Mouse (Mus musculus): ENCODE data around the gene Rdh13. TPM values are rescaled to one million over a fixed set of nuclear protein-coding genes. Genes with fewer than 3 reads are reported as not detected.
"Not testable (repeated sequence)": the region's sequence is repeated elsewhere in the genome, so short reads cannot be mapped to it uniquely, and the experiment has no call there.

The Rdh13 gene
- total RNA-seq, 2 experiments from 2014 or later: 14.9 to 16.5 TPM

DNA sequence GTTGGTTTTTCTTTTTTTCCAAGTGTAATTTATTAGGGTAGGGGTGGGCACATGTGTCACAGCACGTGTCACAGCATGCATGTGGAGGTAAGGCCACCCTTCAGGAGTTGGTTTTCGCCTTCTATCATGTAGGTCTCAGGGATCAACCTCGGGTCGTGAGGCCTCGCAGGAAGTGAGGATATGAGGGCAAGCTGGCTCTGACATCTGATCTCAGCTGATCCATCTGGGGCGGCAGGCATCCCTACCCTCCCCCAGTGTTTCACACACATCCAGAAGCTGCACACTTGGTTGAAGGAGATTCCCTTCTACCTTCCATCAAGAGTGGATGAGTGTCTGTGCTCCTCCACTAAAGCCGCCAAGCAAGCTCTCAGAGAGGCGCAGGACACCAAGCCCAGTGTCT lies 13.4 kb downstream of the Rdh13 start:
- DNase-seq: no peak

DNA sequence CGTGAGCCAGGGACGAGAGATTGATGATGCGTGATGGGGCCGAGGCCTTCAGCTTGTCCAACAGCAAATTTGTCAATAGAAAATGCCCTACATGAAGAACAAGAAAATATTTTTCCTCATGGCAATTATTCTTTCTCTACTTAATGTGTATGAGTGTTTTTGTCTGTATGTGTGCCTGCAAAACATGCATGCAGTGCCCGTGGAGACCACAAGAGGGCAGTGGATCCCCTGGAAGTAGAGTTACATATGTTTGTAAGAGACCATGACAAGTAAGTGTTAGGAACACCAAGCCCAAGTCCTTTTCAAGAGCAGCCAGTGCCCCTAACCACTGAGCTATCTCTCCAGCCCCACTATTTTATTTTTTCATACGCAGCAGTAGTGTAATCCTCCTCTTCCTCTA lies 13.9 kb downstream of the Rdh13 start:
- no peak for DNase-seq

DNA sequence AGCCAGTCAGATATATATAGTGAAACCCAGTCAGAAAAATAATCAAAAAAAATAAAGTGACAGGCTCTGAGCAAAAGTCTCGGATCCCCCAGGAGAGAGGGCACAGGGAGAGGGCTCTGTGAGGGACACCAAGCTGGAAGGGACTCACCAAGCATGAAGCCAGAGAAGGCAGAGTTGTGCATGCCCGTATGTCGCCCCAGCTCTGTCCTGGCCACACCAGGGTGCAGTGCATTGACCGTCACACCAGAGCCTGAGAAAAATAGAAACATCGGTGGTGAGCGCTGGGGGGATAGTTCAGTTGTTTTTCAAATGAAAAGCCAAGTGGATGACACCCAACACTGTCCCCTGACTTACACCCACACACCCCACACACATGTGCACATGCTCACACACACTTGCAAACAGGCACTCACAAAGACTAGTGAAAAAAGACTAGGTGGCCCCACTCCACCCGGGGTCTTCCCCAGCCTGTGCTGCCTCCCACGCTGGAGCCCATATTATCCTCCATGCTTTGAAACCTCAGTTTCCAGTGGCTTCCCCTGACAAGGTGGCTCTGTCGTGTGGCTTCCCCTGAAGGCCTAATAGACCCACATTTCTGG lies 15.1 kb downstream of the Rdh13 start:
- no peak for DNase-seq

GRCm38 (mm10) chr7:4427161-4427912 lies 18.1 kb downstream of the Rdh13 start:
- DNase-seq: peak; percentile 58

- no peak for DNase-seq
These were observed 25.2 kb downstream of the Rdh13 start for GRCm38 (mm10) chr7:4420230-4420629.

GRCm38 (mm10) chr7:4419681-4420080 lies 25.8 kb downstream of the Rdh13 start:
- no peak for DNase-seq

GRCm38 (mm10) chr7:4412406-4412805 lies 33.0 kb downstream of the Rdh13 start:
- DNase-seq: not testable (repeated sequence)

- DNase-seq: no peak
These were observed 47.7 kb downstream of the Rdh13 start, which contains the start of gene Gp6 for GRCm38 (mm10) chr7:4397730-4398129. Gp6 (minus strand) TSS chr7:4397744.

Small RNA genes lying within 50 kb of the gene (microRNA-seq; reads per million reads assigned to microRNA genes)
- gene Gm24605 (ENCODE audit: borderline replicate concordance in 2 of 2): 0 reads per million in 2 experiments
- gene Gm24752 (ENCODE audit: borderline replicate concordance in 2 of 2): 0 reads per million in 2 experiments
- 0 reads per million in 2 experiments for gene Gm25349 (ENCODE audit: borderline replicate concordance in 2 of 2)

Other genes with a start within 250 kb of the Rdh13 start
- gene Lilra5, start 207.9 kb downstream of the Rdh13 start, total RNA-seq (2021): under 1 TPM in 1 of 2 experiments, not detected in 1; 0.13 TPM
- gene Ncr1, start 107.9 kb downstream of the Rdh13 start, total RNA-seq (2021): not detected
- gene Gp6, start 47.9 kb downstream of the Rdh13 start, total RNA-seq (2021): not detected
- 1 to 10 TPM; 1.5 to 2.2 TPM for gene Eps8l1, start 15.0 kb upstream of the Rdh13 start, total RNA-seq (2021)
- 10 to 100 TPM; 20.6 to 22.3 TPM for gene Ppp1r12c, start 56.0 kb upstream of the Rdh13 start, total RNA-seq (2021)
- 100 to 1,000 TPM; 151 to 768 TPM for gene Tnnt1, start 70.7 kb upstream of the Rdh13 start, total RNA-seq (2021)
- gene Tnni3, start 78.6 kb upstream of the Rdh13 start, total RNA-seq (2021): under 1 TPM in 1 of 2 experiments, not detected in 1; 0.29 TPM
- not detected for gene Dnaaf3, start 86.8 kb upstream of the Rdh13 start, total RNA-seq (2021)
- under 1 TPM in 1 of 2 experiments, not detected in 1; 0.16 TPM for gene Syt5, start 101.9 kb upstream of the Rdh13 start, total RNA-seq (2021)
- gene Ptprh, start 158.4 kb upstream of the Rdh13 start, total RNA-seq (2021): not detected
- gene Tmem86b, start 185.8 kb upstream of the Rdh13 start, total RNA-seq (2021): 1 to 10 TPM; 2.4 to 3.0 TPM
- 10 to 100 TPM; 41.8 to 46.2 TPM for gene Ppp6r1, start 213.4 kb upstream of the Rdh13 start, total RNA-seq (2021)
- 10 to 100 TPM; 21.8 to 23.1 TPM for gene Hspbp1, start 239.4 kb upstream of the Rdh13 start, total RNA-seq (2021)
- 1 to 10 TPM; 1.4 to 1.7 TPM for gene Brsk1, start 245.0 kb upstream of the Rdh13 start, total RNA-seq (2021)